Mouse (Mus musculus) lung, postnatal 14 days (tissue): ENCODE measurements around the gene Cfi.

ENCODE experiments used
- DNase-seq: peaks from one replicate; pipeline ENCODE4 v3.0.0; 2021

Gene Cfi

GRCm38 (mm10) chr3:129835388-129835934 lies at the start of gene Cfi:
Gene Cfi (plus strand): TSS chr3:129835884.
- DNase-seq: peak; percentile 5

- no peak for DNase-seq
These were observed 41.9 kb upstream of the Cfi start for GRCm38 (mm10) chr3:129793801-129794200.

- no peak for DNase-seq
These were observed 38.3 kb upstream of the Cfi start for GRCm38 (mm10) chr3:129797341-129797740.

- DNase-seq: no peak
These were observed 37.1 kb upstream of the Cfi start for GRCm38 (mm10) chr3:129798551-129798950.

GRCm38 (mm10) chr3:129799011-129799410 lies 36.7 kb upstream of the Cfi start:
- DNase-seq: no peak

GRCm38 (mm10) chr3:129803765-129804164 lies 31.9 kb upstream of the Cfi start, which contains the start of gene Lrit3:
Gene Lrit3 (minus strand): TSS chr3:129804030.
- no peak for DNase-seq

- DNase-seq: no peak
These were observed 14.8 kb upstream of the Cfi start for GRCm38 (mm10) chr3:129820847-129821246.

- DNase-seq: no peak
These were observed 13.9 kb upstream of the Cfi start for GRCm38 (mm10) chr3:129821736-129822135.

- no peak for DNase-seq
These were observed 13.4 kb upstream of the Cfi start, which contains the start of gene Rrh for GRCm38 (mm10) chr3:129822206-129822775. Gene Rrh (minus strand): TSS chr3:129822587.

- DNase-seq: no peak
These were observed 12.4 kb upstream of the Cfi start for GRCm38 (mm10) chr3:129823293-129823692.

- DNase-seq: no peak
These were observed 11.5 kb upstream of the Cfi start for GRCm38 (mm10) chr3:129824146-129824545.

GRCm38 (mm10) chr3:129824891-129825290 lies 10.8 kb upstream of the Cfi start:
- DNase-seq: no peak

- no peak for DNase-seq
These were observed 9.0 kb upstream of the Cfi start for GRCm38 (mm10) chr3:129826691-129827090.

GRCm38 (mm10) chr3:129827691-129828090 lies 8.0 kb upstream of the Cfi start:
- DNase-seq: no peak

- peak; percentile 29 for DNase-seq
These were observed 5.1 kb upstream of the Cfi start for GRCm38 (mm10) chr3:129830626-129831025.

GRCm38 (mm10) chr3:129831035-129831568 lies 4.6 kb upstream of the Cfi start, which contains the start of gene Gar1:
Gene Gar1 (minus strand): TSS chr3:129831396.
- peak; percentile 97 for DNase-seq

GRCm38 (mm10) chr3:129836051-129836697 lies 490 bp downstream of the Cfi start:
- peak; percentile 18 for DNase-seq

GRCm38 (mm10) chr3:129836965-129837364 lies 1.3 kb downstream of the Cfi start:
- no peak for DNase-seq

GRCm38 (mm10) chr3:129838017-129838416 lies 2.3 kb downstream of the Cfi start:
- no peak for DNase-seq

GRCm38 (mm10) chr3:129845868-129846267 lies 10.2 kb downstream of the Cfi start:
- DNase-seq: no peak

- no peak for DNase-seq
These were observed 11.2 kb downstream of the Cfi start for GRCm38 (mm10) chr3:129846846-129847245.

GRCm38 (mm10) chr3:129862592-129862991 lies 26.9 kb downstream of the Cfi start:
- DNase-seq: no peak

- DNase-seq: peak; percentile 58
These were observed 28.0 kb downstream of the Cfi start for GRCm38 (mm10) chr3:129863698-129864097.

GRCm38 (mm10) chr3:129877327-129877726 lies 41.6 kb downstream of the Cfi start:
- DNase-seq: no peak
